Mouse (Mus musculus): ENCODE measurements at regions not wholly inside any gene's neighbourhood (a gene's known extent, or its start where the extent isn't known, plus 50 kb on each side); places are given as distances from the start of the nearest gene placed in this dataset.
A peak's percentile ranks its signal among the peaks of the same experiment; 100 is the strongest.

DNA sequence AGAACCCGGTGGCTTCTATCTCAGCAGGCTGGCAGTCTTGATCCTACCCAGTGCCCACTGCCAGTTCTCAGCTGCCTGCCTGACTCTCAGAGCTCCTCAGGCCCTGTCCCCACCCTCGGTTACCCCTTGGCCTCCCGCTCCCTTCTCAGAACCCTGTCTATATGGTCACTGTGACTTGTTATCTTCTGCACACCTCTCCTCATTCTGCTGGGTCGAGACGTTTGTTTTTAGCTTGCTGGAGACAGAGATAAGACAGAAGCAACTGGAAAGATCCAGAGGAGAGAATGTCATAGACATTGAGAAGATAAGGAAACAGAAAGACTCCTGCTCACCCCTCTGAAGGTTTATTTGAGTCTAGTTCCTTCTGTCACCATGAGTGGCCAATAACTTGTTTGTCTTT lies 53.8 kb upstream of the Phc1 start:
- Histone ChIP-seq H3K27me3 (ENCODE audit: insufficient read depth, low read length) (no peaks in the 10 kb centered on the region), H3K9ac (no peak overlapping the region), H3K4me3 (ENCODE audit: low read depth, low read length) (no peak overlapping the region), H3K36me3 (ENCODE audit: insufficient read depth) (no peaks in the 10 kb centered on the region), H3K4me1 (ENCODE audit: insufficient read depth) (no peaks in the 10 kb centered on the region), H3K4me2 (ENCODE audit: low read depth) (no peak overlapping the region), H3K27ac (ENCODE audit: low read depth, low read length) (no peak overlapping the region), H3K9me3 (ENCODE audit: low read length) (no peaks in the 10 kb centered on the region)
- TF ChIP-seq CTCF (IDR thresholded peaks at IDR 0.05; ENCODE audit: low read depth): no peak
- WGBS: 88% methylated on average over 5 of the region's 5 CpGs
- ATAC-seq: no peak
- no peak for DNase-seq

DNA sequence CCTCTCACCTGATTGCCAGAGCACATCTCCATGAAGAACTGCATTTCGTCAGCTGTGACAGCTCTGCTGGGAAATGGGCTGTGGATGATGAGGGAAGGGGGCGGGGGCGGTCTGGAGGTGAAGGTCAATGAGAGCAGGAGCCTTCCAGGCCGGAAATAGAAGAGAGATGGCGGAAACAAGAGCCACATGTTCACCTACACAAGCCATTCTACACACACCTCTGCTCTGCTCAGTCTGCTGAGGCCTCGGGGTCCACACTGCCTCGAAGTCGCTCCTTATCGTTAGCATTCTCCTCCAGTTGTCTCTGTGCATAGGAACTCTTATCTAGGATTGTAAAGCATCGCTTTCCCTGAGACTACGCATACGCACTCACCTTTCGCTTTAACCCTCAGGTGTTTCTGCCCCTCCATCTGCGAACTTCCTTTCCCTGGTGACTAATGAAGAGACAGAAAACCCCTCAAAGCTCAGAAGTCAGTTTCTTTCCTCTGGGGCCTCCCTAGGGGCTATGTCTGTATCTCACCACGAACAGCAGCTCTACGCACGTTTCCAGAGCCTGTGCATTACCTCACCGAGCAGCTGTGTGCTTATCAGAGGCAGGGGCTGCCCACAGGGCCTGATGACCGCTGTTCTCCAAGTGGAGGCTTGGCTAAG lies 53.0 kb upstream of the Phc1 start:
- ATAC-seq (no peak), DNase-seq (no peak)
- no peaks in the 10 kb centered on the region for H3K4me1 ChIP-seq (ENCODE audit: insufficient read depth)
- H3K9me3 ChIP-seq (ENCODE audit: low read length): no peaks in the 10 kb centered on the region
- H3K9ac ChIP-seq: no peak overlapping the region
- no peak overlapping the region for H3K27ac ChIP-seq (ENCODE audit: low read depth, low read length)
- H3K27me3 ChIP-seq (ENCODE audit: insufficient read depth, low read length): no peaks in the 10 kb centered on the region
- WGBS: 81% methylated on average over 19 of the region's 19 CpGs
- H3K4me3 ChIP-seq (ENCODE audit: low read depth, low read length): no peak overlapping the region
- no peak for TF ChIP-seq CTCF (IDR thresholded peaks at IDR 0.05; ENCODE audit: low read depth)
- H3K4me2 ChIP-seq (ENCODE audit: low read depth): no peak overlapping the region
- H3K36me3 ChIP-seq (ENCODE audit: insufficient read depth): no peaks in the 10 kb centered on the region

DNA sequence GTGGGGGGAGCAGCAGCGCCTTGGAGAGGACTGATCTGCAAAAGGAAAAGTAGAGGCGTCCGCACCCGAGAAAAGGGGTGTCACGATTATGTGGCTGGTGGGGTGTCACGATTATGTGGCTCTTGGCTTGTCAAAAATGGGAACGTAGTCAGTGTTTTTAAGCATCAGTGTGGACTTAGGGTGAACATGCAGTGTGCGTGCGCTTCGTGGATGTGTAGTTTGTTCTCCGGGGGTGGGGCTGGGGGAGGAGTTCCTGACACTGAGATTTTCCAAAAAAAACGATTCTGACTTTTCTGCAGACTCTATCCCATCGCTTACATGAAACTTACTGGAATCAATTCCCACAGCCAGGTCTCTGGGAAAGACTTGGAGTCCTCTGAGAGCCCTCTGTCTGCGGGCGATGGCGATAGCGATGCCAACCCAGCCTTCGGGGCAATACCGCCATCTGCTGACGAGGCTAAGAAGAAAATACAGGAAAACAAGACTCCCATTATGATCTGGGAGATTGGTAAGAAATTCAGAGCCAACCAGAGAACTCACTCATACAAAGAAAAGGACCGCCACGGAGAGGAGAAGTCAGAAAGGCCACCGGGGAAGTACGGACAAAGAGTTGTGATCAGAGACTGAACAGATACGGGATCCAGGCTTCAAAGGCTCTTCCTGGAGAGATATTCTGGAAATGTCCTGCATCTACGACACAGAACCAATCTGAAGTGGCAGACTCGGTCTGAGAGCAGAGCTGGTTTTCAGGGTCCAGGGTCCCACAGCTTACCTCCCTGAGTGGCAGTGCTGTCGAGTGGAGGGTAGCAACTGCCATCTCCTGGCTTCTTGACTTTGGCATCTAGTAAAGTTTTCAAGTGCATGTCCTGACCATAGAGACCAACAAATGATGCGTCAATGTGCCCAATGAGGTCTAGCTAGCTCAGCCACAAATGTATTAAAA lies 51.6 kb upstream of the Phc1 start:
- Histone ChIP-seq H3K9ac (peak overlapping the region; percentile 35; the same call in 1 of the 2 replicates), H3K27ac (ENCODE audit: low read depth, low read length) (no peak overlapping the region), H3K4me3 (ENCODE audit: low read depth, low read length) (no peak overlapping the region), H3K36me3 (ENCODE audit: insufficient read depth) (no peaks in the 10 kb centered on the region), H3K9me3 (ENCODE audit: low read length) (no peaks in the 10 kb centered on the region), H3K4me1 (ENCODE audit: insufficient read depth) (no peaks in the 10 kb centered on the region), H3K4me2 (ENCODE audit: low read depth) (peak overlapping the region; percentile 34), H3K27me3 (ENCODE audit: insufficient read depth, low read length) (no peaks in the 10 kb centered on the region)
- 36% methylated on average over 29 of the region's 29 CpGs for WGBS
- ATAC-seq: peak; percentile 91
- peak; percentile 90 for TF ChIP-seq CTCF (IDR thresholded peaks at IDR 0.05; ENCODE audit: low read depth)
- DNase-seq: peak; percentile 89

DNA sequence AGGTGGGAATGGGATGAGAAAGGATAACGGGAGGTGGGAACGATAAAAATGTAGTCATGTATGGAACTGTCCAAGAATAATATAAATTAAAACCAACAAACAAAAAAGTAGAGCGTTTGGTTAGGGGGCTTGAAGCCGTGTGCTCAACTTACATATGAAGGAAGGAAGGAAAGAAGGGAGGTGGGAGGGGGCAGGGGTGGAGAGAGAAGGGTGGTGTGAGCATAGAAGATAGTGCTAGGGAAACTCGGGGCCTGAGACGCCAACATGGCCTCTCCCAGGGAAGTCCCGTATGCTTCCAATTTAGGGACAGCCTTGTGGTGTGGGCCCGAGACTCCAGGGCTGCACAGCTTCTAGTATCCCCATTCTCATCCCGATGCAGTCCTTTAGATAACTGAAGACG lies 50.8 kb upstream of the Phc1 start:
- no peaks in the 10 kb centered on the region for H3K9me3 ChIP-seq (ENCODE audit: low read length)
- H3K4me3 ChIP-seq (ENCODE audit: low read depth, low read length): no peak overlapping the region
- WGBS: 85% methylated on average over 10 of the region's 10 CpGs
- no peak overlapping the region for H3K4me2 ChIP-seq (ENCODE audit: low read depth)
- ATAC-seq (no peak), DNase-seq (no peak)
- no peaks in the 10 kb centered on the region for H3K4me1 ChIP-seq (ENCODE audit: insufficient read depth)
- H3K36me3 ChIP-seq (ENCODE audit: insufficient read depth): no peaks in the 10 kb centered on the region
- no peak overlapping the region for H3K27ac ChIP-seq (ENCODE audit: low read depth, low read length)
- no peaks in the 10 kb centered on the region for H3K27me3 ChIP-seq (ENCODE audit: insufficient read depth, low read length)
- H3K9ac ChIP-seq: no peak overlapping the region
- TF ChIP-seq CTCF (IDR thresholded peaks at IDR 0.05; ENCODE audit: low read depth): no peak

DNA sequence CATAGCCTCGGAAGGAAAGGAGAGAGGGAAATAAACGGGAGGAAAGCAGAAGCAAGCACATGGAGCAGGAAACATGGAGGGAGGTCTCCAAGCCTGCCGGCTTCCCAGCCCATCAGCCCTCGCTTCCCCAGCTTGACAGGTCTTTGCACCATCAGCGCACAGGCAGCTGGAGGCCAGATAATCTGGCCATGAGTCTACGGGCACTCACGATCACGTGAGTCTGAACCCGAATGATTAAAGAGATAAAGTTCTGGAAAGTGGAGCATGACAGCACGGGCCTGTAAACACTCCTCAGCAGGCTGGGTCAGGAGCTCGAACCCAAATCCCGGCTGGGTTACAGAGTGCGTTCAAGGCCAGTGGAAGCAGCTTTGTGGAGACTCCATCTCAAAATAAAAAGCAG lies 50.4 kb upstream of the Phc1 start:
- ATAC-seq (no peak), DNase-seq (no peak)
- Histone ChIP-seq H3K36me3 (ENCODE audit: insufficient read depth) (no peaks in the 10 kb centered on the region), H3K4me3 (ENCODE audit: low read depth, low read length) (no peak overlapping the region), H3K9me3 (ENCODE audit: low read length) (no peaks in the 10 kb centered on the region), H3K4me2 (ENCODE audit: low read depth) (no peak overlapping the region), H3K9ac (no peak overlapping the region), H3K4me1 (ENCODE audit: insufficient read depth) (no peaks in the 10 kb centered on the region), H3K27ac (ENCODE audit: low read depth, low read length) (no peak overlapping the region), H3K27me3 (ENCODE audit: insufficient read depth, low read length) (no peaks in the 10 kb centered on the region)
- no peak for TF ChIP-seq CTCF (IDR thresholded peaks at IDR 0.05; ENCODE audit: low read depth)
- WGBS: 88% methylated on average over 13 of the region's 13 CpGs
